Mouse (Mus musculus): ENCODE data around the gene 2610318N02Rik.
"Not testable (repeated sequence)": the region's sequence is repeated elsewhere in the genome, so short reads cannot be mapped to it uniquely, and the experiment has no call there.

Gene 2610318N02Rik

GRCm38 (mm10) chr16:17124871-17125520, at the start of gene 2610318N02Rik:
Gene 2610318N02Rik, minus strand, starts transcription at chr16:17125167.
- DNase-seq (ENCODE audit: low spot score) = peak; percentile 70

- no peak for DNase-seq (ENCODE audit: low spot score)
These were observed 43.1 kb upstream of the 2610318N02Rik start for GRCm38 (mm10) chr16:17168049-17168448.

- no peak for DNase-seq (ENCODE audit: low spot score)
These were observed 42.2 kb upstream of the 2610318N02Rik start for GRCm38 (mm10) chr16:17167179-17167578.

- not testable (repeated sequence) for DNase-seq (ENCODE audit: low spot score)
These were observed 40.5 kb upstream of the 2610318N02Rik start for GRCm38 (mm10) chr16:17165478-17165877.

- DNase-seq (ENCODE audit: low spot score) = no peak
These were observed 29.4 kb upstream of the 2610318N02Rik start for GRCm38 (mm10) chr16:17154346-17154745.

GRCm38 (mm10) chr16:17151874-17152273, 26.9 kb upstream of the 2610318N02Rik start:
- DNase-seq (ENCODE audit: low spot score) = no peak

GRCm38 (mm10) chr16:17150520-17151258, 25.7 kb upstream of the 2610318N02Rik start:
- no peak for DNase-seq (ENCODE audit: low spot score)

- DNase-seq (ENCODE audit: low spot score) = no peak
These were observed 23.1 kb upstream of the 2610318N02Rik start for GRCm38 (mm10) chr16:17148084-17148483.

- no peak for DNase-seq (ENCODE audit: low spot score)
These were observed 22.5 kb upstream of the 2610318N02Rik start for GRCm38 (mm10) chr16:17147391-17147929.

GRCm38 (mm10) chr16:17146772-17147235, 21.8 kb upstream of the 2610318N02Rik start, which contains the start of gene Ccdc116:
Gene Ccdc116, minus strand, starts transcription at chr16:17147229.
- peak; percentile 55 for DNase-seq (ENCODE audit: low spot score)

- DNase-seq (ENCODE audit: low spot score) = no peak
These were observed 19.4 kb upstream of the 2610318N02Rik start, which contains the start of gene Ydjc for GRCm38 (mm10) chr16:17144339-17144738. Gene Ydjc, plus strand, starts transcription at chr16:17144621.

GRCm38 (mm10) chr16:17137355-17137754, 12.4 kb upstream of the 2610318N02Rik start:
- no peak for DNase-seq (ENCODE audit: low spot score)

GRCm38 (mm10) chr16:17132906-17133200, 7.9 kb upstream of the 2610318N02Rik start:
- no peak for DNase-seq (ENCODE audit: low spot score)

GRCm38 (mm10) chr16:17132089-17132905, 7.3 kb upstream of the 2610318N02Rik start, which contains the start of gene Sdf2l1:
Gene Sdf2l1, minus strand, starts transcription at chr16:17132383.
- peak; percentile 88 for DNase-seq (ENCODE audit: low spot score)

GRCm38 (mm10) chr16:17131191-17132088, 6.5 kb upstream of the 2610318N02Rik start:
- DNase-seq (ENCODE audit: low spot score) = no peak

- DNase-seq (ENCODE audit: low spot score) = no peak
These were observed 2.3 kb upstream of the 2610318N02Rik start for GRCm38 (mm10) chr16:17127292-17127691.

GRCm38 (mm10) chr16:17124119-17124870, 672 bp downstream of the 2610318N02Rik start:
- DNase-seq (ENCODE audit: low spot score) = no peak

GRCm38 (mm10) chr16:17121569-17121968, 3.4 kb downstream of the 2610318N02Rik start:
- no peak for DNase-seq (ENCODE audit: low spot score)

- no peak for DNase-seq (ENCODE audit: low spot score)
These were observed 7.6 kb downstream of the 2610318N02Rik start for GRCm38 (mm10) chr16:17117309-17117799.

All from ovary, postnatal 14 days (tissue).